Mouse (Mus musculus): ENCODE results near the gene Ptpn5.

DNA sequence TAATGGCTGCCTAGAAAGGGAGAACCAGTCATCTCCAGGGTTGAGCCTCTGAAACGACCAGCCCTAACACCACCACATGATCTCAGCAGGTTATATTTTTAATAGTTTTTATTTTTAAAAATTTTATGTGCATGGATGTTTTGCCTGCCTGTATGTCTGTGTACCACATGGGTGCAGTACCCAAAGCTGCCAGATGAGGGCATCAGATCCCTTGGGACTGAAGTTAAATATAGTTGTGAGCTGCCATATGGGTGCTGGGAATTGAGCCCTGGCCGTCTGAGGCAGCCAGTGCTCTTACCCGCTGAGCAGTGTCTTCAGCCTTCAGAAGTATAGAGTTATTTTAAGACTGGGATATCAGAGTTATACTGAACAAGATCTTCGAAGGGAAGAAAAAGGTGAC lies 21.9 kb upstream of the Ptpn5 start:
- no peak for TF ChIP-seq TAL1 (conservative IDR thresholded peaks at IDR 0.05; ENCODE audit: low read depth, low read length)
- TF ChIP-seq CTCF (IDR thresholded peaks at IDR 0.05; ENCODE audit: low read depth, low read length): 0 out of 2 replicates have a peak, but pooled peaks have one; percentile 10
- no peak for TF ChIP-seq POLR2AphosphoS5 (IDR thresholded peaks at IDR 0.05; ENCODE audit: insufficient replicate concordance, low read depth, low read length)
- TF ChIP-seq GATA1 (IDR thresholded peaks at IDR 0.05; ENCODE audit: borderline replicate concordance, low read length): no peak
